Mouse (Mus musculus): ENCODE measurements around the gene Klk10.

The Klk10 gene

GRCm38 (mm10) chr7:43780746-43781145, at the start of gene Klk10:
TSS of gene Klk10 (plus strand) at chr7:43781035.
- in situ Hi-C loops (cut with MboI; ENCODE audit: unreplicated experiment in 2 of 2), result no loop called here

DNA sequence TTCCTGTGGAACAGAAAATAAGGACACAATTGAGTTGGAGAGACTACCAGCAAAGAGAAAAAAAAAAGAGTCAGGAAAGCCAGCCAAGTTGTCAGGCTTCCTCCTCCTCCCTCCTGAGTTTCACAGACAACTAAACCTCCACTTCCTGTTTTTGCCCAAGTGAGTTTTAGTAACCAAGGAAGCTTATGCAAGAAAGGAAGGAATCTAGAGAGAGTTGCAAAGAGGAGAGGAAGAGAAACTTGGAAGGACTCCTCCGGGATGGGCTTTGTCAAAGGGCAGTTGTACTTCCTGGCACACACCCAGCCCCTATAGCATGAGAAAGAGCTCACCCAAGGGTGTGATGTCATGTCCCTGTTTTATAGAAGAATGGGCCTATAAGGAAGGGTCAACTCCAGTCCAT, 33.0 kb upstream of the Klk10 start:
- in situ Hi-C loops (cut with MboI; ENCODE audit: unreplicated experiment in 2 of 2), result no loop called here

DNA sequence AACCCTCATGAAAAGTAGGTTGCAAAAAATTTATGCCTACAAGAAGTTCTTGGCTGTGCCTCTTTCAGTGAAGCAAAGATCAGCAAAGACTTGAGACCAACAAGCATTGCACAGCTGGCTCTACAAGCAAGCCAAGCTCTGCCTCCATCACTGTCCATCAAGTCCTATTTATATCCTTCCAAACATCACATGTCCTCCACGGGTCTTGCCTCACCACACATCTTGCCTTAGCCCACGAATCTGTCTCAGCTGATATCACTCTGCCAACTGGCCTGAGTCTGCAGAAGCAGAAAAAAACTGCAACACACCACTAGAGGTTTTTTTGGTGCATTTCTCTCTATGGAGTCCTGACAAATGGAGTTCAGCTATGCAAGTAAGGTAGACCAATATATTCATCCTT, 28.0 kb upstream of the Klk10 start:
- in situ Hi-C loops (cut with MboI; ENCODE audit: unreplicated experiment in 2 of 2), result no loop called here

GRCm38 (mm10) chr7:43766484-43766883, 14.4 kb upstream of the Klk10 start:
- in situ Hi-C loops (cut with MboI; ENCODE audit: unreplicated experiment in 2 of 2), result no loop called here

DNA sequence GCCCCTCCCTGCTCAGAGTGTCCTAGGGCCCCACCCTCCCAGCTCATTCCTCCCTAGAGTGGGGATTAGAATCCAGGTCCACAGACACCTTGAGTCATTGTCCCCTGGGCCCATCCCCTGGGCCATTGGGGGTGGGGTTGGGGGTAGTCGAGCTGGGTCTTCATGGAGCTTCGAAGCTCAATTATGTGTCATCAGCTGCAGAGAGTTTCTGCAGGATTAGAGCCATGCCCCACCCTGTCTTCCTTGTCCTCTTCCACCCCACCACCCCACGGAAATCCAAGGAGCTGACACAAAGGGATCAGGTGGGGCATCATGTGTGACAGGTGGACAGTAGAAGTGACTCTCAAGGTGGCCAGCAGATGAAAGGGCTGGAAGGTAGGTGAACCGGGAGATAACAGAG, 12.2 kb upstream of the Klk10 start, which contains the start of gene Klk12:
TSS of gene Klk12 (plus strand) at position 301 of the 400 bp plus-strand sequence.
- in situ Hi-C loops (cut with MboI; ENCODE audit: unreplicated experiment in 2 of 2), result no loop called here

DNA sequence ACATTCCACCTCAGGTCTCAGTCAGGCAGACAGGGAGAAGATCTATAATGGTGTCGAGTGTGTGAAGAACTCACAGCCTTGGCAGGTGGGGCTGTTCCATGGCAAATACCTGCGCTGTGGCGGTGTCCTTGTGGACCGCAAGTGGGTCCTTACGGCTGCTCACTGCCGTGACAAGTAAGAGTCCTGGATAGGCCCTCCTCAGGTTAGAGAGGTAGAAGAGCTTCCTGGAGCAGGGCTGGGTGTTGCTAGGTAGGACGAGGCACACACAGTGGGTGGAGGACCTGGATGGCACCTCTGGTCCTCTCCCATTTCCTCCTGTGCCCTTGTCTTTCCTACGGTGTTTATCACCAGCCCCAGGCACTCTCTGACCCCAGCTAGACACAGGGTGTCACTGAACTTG, 11.2 kb upstream of the Klk10 start:
- in situ Hi-C loops (cut with MboI; ENCODE audit: unreplicated experiment in 2 of 2), result no loop called here

- in situ Hi-C loops (cut with MboI; ENCODE audit: unreplicated experiment in 2 of 2), result no loop called here
These were observed 10.1 kb upstream of the Klk10 start for GRCm38 (mm10) chr7:43770701-43771100.

DNA sequence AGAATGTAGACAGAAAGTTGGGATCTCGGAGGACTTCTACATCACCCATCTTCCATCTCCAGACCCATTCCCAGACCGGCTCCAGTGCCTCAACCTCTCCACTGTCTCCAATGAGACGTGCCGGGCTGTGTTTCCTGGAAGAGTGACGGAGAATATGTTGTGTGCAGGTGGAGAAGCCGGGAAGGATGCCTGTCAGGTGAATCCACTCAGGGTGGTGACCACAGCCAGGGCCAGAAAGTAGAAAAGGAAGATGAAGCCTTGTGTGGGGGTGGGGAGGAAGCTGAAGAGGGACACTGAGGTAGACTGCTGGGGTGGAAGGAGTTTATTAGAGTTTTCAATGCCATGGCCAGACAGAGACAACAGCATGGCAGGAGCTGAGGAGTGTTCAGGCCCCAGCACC, 8.9 kb upstream of the Klk10 start:
- in situ Hi-C loops (cut with MboI; ENCODE audit: unreplicated experiment in 2 of 2), result no loop called here

GRCm38 (mm10) chr7:43772901-43773300, 7.9 kb upstream of the Klk10 start:
- in situ Hi-C loops (cut with MboI; ENCODE audit: unreplicated experiment in 2 of 2), result no loop called here

DNA sequence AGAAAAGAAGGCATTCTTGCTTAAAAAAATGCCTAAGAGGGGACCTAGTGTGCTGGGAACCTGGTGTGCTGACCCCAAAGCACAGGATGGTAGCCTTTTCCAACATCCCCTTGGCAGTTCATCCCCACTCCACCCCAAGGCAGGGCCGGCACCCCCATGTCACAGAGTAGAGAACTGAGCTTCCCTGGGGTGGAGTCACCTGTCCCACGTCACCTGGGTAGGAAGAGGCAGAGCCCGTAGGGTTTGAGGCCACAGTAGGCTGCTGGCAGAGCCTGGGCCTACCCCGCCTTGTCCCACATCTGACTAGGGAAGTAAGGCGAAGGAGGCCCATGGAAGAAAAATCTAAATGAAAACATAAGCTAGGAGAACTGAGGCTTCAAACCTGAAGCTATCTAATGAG, 6.5 kb upstream of the Klk10 start, which contains the start of gene Klk11:
TSS of gene Klk11 (plus strand) at position 241 of the 400 bp plus-strand sequence.
- in situ Hi-C loops (cut with MboI; ENCODE audit: unreplicated experiment in 2 of 2), result no loop called here

GRCm38 (mm10) chr7:43774802-43775201, 6.0 kb upstream of the Klk10 start:
- in situ Hi-C loops (cut with MboI; ENCODE audit: unreplicated experiment in 2 of 2), result no loop called here

DNA sequence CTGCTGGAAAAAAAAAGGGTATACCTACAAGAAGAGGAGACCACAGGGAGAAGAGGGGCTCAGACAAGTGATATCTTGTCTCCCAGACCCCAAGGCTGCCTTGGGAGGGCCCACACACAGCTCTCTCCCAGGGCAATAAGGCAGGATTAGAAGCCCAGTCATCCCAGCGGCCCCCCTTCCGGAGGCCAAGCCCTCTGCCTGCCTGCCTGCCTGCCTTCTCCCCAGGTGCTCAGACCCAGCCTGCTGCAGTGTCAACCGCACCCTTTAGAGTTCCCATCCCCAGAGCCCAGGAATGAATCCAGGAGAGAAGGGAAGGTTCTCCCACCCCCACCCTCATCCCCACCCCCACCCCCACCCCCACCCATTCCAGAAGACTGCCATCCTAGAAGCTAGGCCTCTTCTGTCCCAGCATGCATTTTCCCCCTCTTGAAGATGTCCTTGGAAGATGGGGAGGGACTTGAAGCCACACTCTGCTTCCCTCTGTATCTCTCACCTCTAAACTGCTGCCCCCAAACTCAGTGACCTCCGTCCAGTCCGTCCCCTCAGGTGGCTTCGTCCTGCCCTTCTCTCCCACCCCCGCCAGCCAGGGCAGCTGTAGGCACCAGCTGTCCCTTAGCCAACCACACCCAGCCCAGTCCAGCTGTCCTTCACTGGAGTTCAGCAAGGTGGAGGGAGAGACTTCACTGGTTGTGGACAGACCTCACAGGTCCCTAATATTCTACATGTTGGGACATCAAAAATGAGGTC, 5.4 kb upstream of the Klk10 start:
- in situ Hi-C loops (cut with MboI; ENCODE audit: unreplicated experiment in 2 of 2), result no loop called here

- in situ Hi-C loops (cut with MboI; ENCODE audit: unreplicated experiment in 2 of 2), result no loop called here
These were observed 4.3 kb upstream of the Klk10 start for GRCm38 (mm10) chr7:43776506-43776905.

DNA sequence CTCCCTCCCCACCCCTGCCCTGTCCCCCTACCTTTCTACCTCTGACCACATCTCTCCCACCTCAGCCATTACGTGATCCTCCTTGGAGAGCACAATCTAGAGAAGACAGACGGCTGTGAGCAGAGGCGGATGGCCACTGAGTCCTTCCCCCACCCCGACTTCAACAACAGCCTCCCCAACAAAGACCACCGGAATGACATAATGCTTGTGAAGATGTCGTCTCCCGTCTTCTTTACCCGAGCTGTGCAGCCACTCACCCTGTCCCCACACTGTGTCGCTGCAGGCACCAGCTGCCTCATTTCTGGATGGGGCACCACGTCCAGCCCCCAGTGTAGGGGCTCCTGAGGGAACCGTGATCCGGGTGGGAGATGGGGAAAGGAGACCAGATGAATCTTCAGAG, 3.4 kb upstream of the Klk10 start:
- in situ Hi-C loops (cut with MboI; ENCODE audit: unreplicated experiment in 2 of 2), result no loop called here

DNA sequence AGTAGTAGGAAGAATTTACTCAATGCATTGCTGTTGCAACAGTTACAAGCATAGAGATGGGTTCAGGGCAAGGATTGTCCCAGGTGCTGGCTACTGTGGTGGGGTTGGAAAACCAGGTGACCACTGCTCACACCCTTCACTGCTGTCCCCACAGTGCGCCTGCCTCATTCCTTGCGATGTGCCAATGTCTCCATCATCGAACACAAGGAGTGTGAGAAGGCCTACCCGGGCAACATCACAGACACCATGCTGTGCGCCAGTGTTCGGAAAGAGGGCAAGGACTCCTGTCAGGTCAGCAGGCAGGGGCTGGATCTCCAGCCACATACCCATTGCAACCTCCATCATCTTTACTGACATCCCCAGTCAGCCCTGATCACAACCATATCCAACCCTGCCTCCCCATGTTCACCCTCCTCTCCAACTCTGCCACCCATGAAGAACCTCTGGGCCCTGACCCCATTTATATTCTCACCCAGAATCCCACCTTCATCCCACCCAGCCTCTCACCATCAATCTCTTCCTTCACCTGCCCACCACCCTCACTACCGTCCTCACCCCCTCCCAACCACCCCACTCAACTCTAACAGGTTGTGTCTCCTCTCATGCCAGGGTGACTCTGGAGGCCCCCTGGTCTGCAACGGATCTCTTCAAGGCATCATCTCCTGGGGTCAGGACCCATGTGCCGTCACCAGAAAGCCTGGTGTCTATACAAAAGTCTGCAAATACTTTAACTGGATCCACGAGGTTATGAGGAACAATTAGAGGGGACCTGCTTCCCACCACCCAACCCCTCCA, 2.5 kb upstream of the Klk10 start:
- in situ Hi-C loops (cut with MboI; ENCODE audit: unreplicated experiment in 2 of 2), result no loop called here

- in situ Hi-C loops (cut with MboI; ENCODE audit: unreplicated experiment in 2 of 2), result no loop called here
These were observed 594 bp upstream of the Klk10 start for GRCm38 (mm10) chr7:43780241-43780640.

- in situ Hi-C loops (cut with MboI; ENCODE audit: unreplicated experiment in 2 of 2), result no loop called here
These were observed 706 bp downstream of the Klk10 start for GRCm38 (mm10) chr7:43781541-43781940.

DNA sequence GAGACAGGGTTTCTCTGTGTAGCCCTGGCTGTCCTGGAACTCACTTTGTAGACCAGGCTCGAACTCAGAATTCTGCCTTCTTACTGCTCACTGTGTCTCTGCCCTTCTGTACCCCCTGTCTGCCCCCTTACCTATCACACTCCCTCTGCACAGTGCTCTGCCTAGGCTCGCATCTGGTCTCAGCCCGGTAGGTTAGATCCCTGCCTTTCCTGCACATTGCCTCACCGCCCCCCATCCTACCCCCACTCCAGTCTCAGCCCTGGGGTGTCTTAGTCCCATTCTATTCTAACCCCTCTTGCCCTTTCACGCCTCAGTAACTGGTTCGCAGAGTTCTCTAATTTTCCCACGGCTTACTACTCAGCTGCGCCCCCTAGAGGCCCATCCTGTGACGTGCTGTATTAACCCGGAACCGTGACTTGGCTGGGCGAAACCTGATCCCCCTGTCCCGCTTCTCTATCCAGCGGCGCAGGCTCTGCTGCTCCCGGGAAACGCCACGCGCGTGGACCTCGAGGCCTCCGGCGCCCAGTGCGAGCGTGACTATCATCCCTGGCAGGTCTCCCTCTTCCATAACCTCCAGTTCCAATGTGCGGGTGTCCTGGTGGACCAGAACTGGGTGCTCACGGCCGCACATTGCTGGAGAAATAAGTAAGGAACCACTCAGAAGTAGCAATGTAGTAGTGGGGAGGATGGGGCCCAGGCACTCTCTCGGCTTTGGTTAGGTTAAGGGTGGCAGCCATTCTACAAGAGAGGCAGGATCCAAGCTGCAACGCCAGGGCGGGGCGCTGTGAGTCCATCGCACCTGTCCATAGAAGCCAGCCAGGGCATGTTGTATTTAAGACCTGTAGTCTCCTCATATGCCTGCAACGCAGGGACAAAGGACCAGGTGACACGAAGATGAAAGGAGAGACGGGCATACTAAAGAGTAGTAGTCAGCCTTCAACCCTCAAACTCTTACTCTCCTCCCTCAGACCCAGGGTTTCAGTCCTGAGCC, 1.7 kb downstream of the Klk10 start:
- in situ Hi-C loops (cut with MboI; ENCODE audit: unreplicated experiment in 2 of 2), result no loop called here

DNA sequence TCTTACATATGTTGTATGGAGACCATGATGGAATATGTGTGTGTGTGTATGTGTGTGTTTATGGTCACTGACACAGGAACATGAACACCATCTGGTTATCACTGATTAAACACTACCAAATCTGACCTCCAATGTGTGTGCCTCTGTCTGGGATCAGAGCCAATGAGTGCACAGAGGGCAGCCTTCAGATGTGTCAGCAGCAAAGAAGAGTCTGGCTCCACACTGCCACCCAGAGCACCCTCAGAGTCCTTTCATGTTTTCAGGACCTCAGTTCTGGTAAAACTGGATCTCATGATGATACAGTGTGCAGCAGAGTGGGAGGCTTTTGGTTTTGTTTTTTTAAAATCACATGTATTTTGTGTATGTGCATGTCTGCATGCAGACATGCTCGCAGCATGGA, 4.5 kb downstream of the Klk10 start:
- in situ Hi-C loops (cut with MboI; ENCODE audit: unreplicated experiment in 2 of 2), result no loop called here

GRCm38 (mm10) chr7:43788096-43788495, 7.3 kb downstream of the Klk10 start:
- in situ Hi-C loops (cut with MboI; ENCODE audit: unreplicated experiment in 2 of 2), result no loop called here

DNA sequence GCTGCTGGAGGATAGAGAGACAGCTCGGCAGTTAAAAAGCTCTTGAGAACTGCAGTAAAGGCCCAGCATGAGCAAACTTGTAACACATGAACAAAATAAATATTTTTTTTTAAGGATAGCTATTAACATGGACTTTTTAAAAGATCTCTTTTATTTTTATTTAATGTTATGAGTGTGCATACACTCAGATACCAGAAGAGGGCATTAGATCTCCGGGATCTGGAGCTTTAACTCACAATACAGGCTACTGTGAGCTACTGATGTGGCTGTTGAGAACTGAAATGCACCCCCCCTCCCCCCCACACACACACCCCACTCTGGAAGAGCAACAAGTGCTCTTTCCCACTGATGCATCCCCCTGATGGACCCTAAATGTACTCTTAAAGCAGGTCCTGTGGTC, 8.5 kb downstream of the Klk10 start:
- in situ Hi-C loops (cut with MboI; ENCODE audit: unreplicated experiment in 2 of 2), result no loop called here
